Mouse (Mus musculus) thymus, adult 2 months (tissue): ENCODE data around the gene Mc1r. TPM values are rescaled to one million over a fixed set of nuclear protein-coding genes. Genes with fewer than 3 reads are reported as not detected.
A peak's percentile ranks its signal among the peaks of the same experiment; 100 is the strongest.

ENCODE experiments used
- DNase-seq: peaks from one replicate; pipeline ENCODE4 v3.0.0; 2021
- H3K27ac ChIP-seq: fragments of 200-500 bp; 2 replicates; pipeline ENCODE4 v1.5.1; 2012; ENCODE audit warnings: low read length, control low read depth; ENCODE audit not compliant: control insufficient read depth, insufficient read depth
- H3K27me3 ChIP-seq: fragments of 200-500 bp; 2 replicates; pipeline ENCODE4 v1.6.1; 2012; ENCODE audit warnings: mild to moderate bottlenecking, low read length, moderate library complexity, mixed read lengths; ENCODE audit not compliant: control insufficient read depth, insufficient read depth
- H3K36me3 ChIP-seq: fragments of 200-500 bp; 2 replicates; pipeline ENCODE4 v1.6.1; 2012; ENCODE audit warnings: mild to moderate bottlenecking, low read length, moderate library complexity; ENCODE audit not compliant: control insufficient read depth, insufficient read depth
- H3K4me1 ChIP-seq: fragments of 200-500 bp; replicated peaks from 2 replicates; pipeline ENCODE4 v1.6.1; 2012; ENCODE audit warnings: low read length; ENCODE audit not compliant: control insufficient read depth, insufficient read depth
- H3K4me3 ChIP-seq: fragments of 200-500 bp; 2 replicates; pipeline ENCODE4 v1.5.1; 2012; ENCODE audit warnings: mild to moderate bottlenecking, low read length, control low read depth, moderate library complexity; ENCODE audit not compliant: control insufficient read depth, insufficient read depth
- CTCF ChIP-seq: fragments of 200-500 bp; IDR thresholded peaks from 2 replicates; pipeline ENCODE4 v1.5.1; 2012; ENCODE audit warnings: mild to moderate bottlenecking, control low read depth, low read length, moderate library complexity, borderline replicate concordance; ENCODE audit not compliant: control insufficient read depth, poor library complexity, insufficient read depth; ENCODE audit errors: extremely low read depth
- POLR2A ChIP-seq: fragments of 200-500 bp; IDR thresholded peaks from 2 replicates; pipeline ENCODE4 v1.6.1; 2012; ENCODE audit warnings: mild to moderate bottlenecking, low read length, control low read depth, moderate library complexity; ENCODE audit not compliant: control insufficient read depth, poor library complexity, insufficient read depth; ENCODE audit errors: extremely low read depth
- WGBS: fragments of 180-500 bp; shearing (Covaris S2); methylation state at CpG from one replicate; pipeline ENCODE4 v1.1.7; 2018; 5-methylcytosine and 5-hydroxymethylcytosine counted together
- polyA plus RNA-seq: library from polyadenylated mRNA; depleted of rRNA; stranded (reverse); fragments of >200 nt; gene quantifications from 2 replicates; pipeline ENCODE4 v1.2.3, GENCODE M21; 2012

The Mc1r gene
- polyA plus RNA-seq, 1 experiment: 0.34 TPM

DNA sequence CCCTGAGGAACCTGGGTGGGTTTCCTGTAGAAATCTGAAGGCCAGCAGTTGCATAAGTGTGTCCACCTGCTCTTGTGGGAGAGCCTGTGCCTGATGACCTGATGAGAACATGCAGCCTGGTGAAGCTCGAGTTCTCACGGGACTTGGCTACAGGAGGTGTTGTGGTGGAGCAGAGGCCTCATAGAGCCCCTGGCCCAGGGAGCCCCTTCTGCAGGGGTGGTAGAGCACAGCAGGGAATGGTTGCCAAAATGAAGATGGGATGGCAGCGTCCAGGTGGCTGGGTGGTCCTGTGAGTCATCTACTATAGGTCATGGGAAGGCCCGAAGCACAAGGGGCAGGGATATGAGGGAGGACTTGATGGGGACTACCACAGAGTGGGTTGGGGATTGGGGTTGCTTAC is 25.2 kb upstream of the Mc1r start:
- no peak overlapping the region for H3K27ac ChIP-seq
- no peak for DNase-seq
- 96% methylated on average over 4 of the region's 4 CpGs for WGBS
- H3K27me3 ChIP-seq: no peaks in the 10 kb centered on the region
- H3K36me3 ChIP-seq: peaks cover 38% of the 10 kb centered on the region
- H3K4me3 ChIP-seq: no peak overlapping the region
- no peak for TF ChIP-seq CTCF
- no peak for TF ChIP-seq POLR2A
- no peaks in the 10 kb centered on the region for H3K4me1 ChIP-seq

DNA sequence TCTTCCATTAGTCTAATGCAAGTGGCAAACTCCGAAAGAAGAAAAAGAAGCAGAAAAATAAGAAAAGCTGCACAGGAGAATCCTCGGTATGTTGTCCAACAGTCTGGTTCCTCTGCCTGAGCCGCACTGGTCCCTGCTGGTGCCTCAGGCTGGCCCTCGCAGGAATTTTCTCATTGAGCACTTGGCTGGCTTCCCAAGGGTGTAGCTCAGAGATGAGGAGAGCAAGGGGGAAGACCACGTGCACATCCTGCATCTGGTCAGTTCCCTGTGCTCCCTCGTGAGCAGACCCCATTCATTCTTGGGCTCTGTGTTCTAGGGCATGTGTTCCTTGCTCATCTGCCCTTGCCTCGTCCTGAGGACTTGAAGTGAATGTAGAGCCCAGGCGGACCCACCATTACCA is 24.4 kb upstream of the Mc1r start:
- Histone ChIP-seq H3K4me3 (no peak overlapping the region), H3K36me3 (peaks cover 42% of the 10 kb centered on the region), H3K27ac (no peak overlapping the region), H3K27me3 (no peaks in the 10 kb centered on the region), H3K4me1 (no peaks in the 10 kb centered on the region)
- 89% methylated on average over 8 of the region's 8 CpGs for WGBS
- no peak for TF ChIP-seq POLR2A
- no peak for TF ChIP-seq CTCF
- DNase-seq: no peak

DNA sequence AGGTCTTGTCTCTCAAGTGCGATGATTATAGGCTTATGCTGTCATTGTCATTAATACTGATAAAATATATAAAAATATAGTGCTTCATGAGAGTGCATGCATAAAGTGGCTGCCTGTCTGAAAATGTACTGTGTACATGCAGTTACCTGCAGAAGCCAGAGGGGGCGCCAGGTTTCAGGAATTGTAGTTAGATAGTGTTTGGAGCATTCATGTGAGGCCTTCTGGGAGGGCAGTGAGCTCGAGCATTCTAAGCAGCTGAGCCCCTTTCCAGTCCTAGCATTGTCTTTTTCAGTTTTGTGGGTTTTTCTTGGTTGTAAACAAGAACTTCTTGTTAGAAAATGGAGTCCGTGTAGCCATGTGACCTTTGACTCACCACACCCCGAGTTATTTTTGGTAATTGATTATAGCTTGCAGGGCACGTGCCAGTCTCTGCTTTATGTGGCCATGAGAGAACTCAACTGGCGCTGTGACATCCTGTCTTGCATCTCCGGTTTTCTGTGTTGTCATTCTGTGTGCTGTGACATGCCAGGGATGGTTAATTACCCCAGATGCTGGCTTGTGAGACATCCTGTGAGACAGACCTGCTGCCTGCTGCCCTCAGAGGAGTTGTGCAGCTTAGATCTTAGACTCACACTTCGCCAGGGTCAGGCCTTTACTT is 21.9 kb upstream of the Mc1r start:
- TF ChIP-seq CTCF (no peak), POLR2A (no peak)
- Histone ChIP-seq H3K27me3 (no peaks in the 10 kb centered on the region), H3K36me3 (peaks cover 64% of the 10 kb centered on the region), H3K27ac (peak overlapping the region; percentile 5; the same call in 1 of the 2 replicates), H3K4me1 (no peaks in the 10 kb centered on the region; the same call in 1 of the 2 replicates), H3K4me3 (no peak overlapping the region)
- 64% methylated on average over 9 of the region's 9 CpGs for WGBS
- DNase-seq: peak; percentile 60

DNA sequence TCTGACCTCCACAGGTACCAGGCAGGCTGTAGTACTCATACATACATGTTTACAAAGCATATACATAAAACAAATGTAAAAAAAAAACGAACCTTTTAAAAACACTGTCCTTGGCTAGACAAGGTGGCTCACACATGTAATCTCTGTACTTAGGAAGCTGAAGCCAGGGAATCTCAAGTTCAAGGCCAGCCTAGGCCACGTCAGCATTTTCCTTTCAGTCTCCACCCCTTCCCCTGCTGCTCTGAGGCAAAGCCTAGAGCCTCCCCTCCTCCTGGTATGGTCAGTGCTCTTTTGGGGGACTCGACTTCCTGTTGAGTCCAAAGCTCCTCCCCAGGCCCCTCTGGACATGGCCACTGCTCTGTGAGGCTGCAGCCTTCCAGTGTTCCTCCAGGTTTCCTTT is 19.9 kb upstream of the Mc1r start:
- no peaks in the 10 kb centered on the region; the same call in 1 of the 2 replicates for H3K4me1 ChIP-seq

DNA sequence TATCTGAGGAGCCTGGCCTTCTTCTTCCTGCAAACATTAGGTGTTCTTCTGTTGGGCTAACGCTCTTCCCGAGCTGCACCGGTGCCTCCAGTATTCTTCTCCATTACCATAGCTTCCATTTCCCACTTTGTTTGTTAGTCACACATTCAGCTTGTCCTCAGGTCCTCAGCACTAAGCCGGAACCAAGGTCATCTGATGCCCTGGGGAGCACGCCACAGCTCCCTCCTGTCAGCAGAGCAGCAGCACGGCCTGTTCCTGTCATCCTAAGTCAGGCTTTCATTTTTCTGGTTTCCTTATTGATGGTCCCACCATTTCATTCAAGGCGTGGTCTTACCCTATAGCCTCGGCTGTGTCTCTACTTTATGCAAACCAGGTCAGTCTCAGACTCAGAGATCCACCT is 19.1 kb upstream of the Mc1r start:
- peaks cover 73% of the 10 kb centered on the region for H3K36me3 ChIP-seq
- no peak overlapping the region for H3K4me3 ChIP-seq
- no peaks in the 10 kb centered on the region; the same call in 1 of the 2 replicates for H3K4me1 ChIP-seq
- TF ChIP-seq CTCF (no peak), POLR2A (no peak)
- no peaks in the 10 kb centered on the region for H3K27me3 ChIP-seq
- 98% methylated on average over 8 of the region's 8 CpGs for WGBS
- DNase-seq: no peak
- no peak overlapping the region for H3K27ac ChIP-seq

More for the DNA sequence above, 19.9 kb upstream of the Mc1r start:
- no peak overlapping the region for H3K4me3 ChIP-seq
- TF ChIP-seq CTCF: no peak
- peaks cover 75% of the 10 kb centered on the region for H3K36me3 ChIP-seq
- H3K27ac ChIP-seq: no peak overlapping the region
- DNase-seq: no peak
- no peaks in the 10 kb centered on the region for H3K27me3 ChIP-seq
- 90% methylated on average over 3 of the region's 3 CpGs for WGBS

DNA sequence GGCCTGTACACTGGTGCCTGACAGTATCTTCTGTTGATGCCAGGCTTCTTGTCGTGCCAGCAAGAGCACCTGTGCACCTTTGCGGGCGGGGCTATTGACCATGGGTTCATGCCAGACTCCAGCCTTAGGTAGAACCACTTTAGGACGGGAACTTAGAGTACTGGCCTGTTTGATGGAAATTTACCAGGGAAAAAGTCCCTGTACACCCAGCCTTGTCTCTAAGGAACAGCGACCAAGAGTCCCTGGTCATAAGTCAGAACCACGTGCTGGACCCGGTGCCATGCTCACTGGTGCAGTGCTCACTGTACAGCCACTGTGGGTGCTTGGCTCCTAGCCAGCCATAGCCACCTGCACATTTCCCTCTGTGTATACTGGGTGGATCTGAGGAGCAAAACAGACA is 17.9 kb upstream of the Mc1r start:
- H3K27me3 ChIP-seq: no peaks in the 10 kb centered on the region
- no peak overlapping the region for H3K27ac ChIP-seq
- DNase-seq: no peak
- H3K36me3 ChIP-seq: peaks cover 73% of the 10 kb centered on the region
- H3K4me1 ChIP-seq: peaks cover under 1% of the 10 kb centered on the region
- no peak overlapping the region for H3K4me3 ChIP-seq
- TF ChIP-seq POLR2A (no peak), CTCF (no peak)
- 84% methylated on average over 7 of the region's 7 CpGs for WGBS

DNA sequence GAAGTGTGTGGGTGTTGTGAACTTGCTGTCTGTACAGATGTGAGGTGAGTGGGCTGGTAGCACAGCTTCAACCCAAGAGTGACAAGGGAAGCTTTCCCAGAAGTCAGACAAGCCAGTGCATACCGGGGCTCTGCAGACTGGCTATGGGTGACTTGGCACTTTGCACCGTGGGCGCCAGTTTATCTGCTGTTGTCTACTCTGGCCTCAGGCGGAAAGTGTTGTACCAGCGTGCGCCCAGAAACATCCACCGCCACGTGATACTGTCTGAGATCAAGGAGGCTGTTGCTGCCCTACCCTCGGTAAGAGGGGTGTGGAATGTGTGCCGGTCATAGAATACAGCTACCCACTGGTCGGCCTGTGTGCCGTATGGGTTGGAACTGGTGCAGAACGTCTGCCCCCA is 8.6 kb upstream of the Mc1r start:
- H3K27ac ChIP-seq: no peak overlapping the region
- DNase-seq: no peak
- WGBS: 43% methylated on average over 13 of the region's 13 CpGs
- no peaks in the 10 kb centered on the region for H3K27me3 ChIP-seq
- H3K4me3 ChIP-seq: no peak overlapping the region
- peaks cover 75% of the 10 kb centered on the region for H3K4me1 ChIP-seq
- H3K36me3 ChIP-seq: peaks cover 38% of the 10 kb centered on the region
- TF ChIP-seq POLR2A (no peak), CTCF (no peak)
